Mouse (Mus musculus) liver, embryonic 16.5 days (tissue): ENCODE data around the gene Eif4g3. TPM values are rescaled to one million over a fixed set of nuclear protein-coding genes. Genes with fewer than 3 reads are reported as not detected.

Experiments used
- ATAC-seq: fragments of 200-750 bp; cut with Nextera tagmentation; 2 replicates; pipeline ENCODE4 v1.8.0; 2017; ENCODE audit warnings: low read depth, mild to moderate bottlenecking, moderate number of reproducible peaks, moderate library complexity
- H3K27ac ChIP-seq: fragments of 300-500 bp; sonication (generic); 2 replicates; pipeline ENCODE4 v1.5.1; 2014; ENCODE audit warnings: mild to moderate bottlenecking, low read length
- H3K27me3 ChIP-seq: fragments of 300-500 bp; sonication (generic); 2 replicates; pipeline ENCODE4 v1.6.1; 2014; ENCODE audit warnings: low read depth, low read length, mixed read lengths; ENCODE audit not compliant: control insufficient read depth, insufficient read depth
- H3K36me3 ChIP-seq: fragments of 300-500 bp; sonication (generic); 2 replicates; pipeline ENCODE4 v1.6.1; 2014; ENCODE audit warnings: mild to moderate bottlenecking; ENCODE audit not compliant: control insufficient read depth, insufficient read depth
- H3K4me1 ChIP-seq: fragments of 300-500 bp; sonication (generic); 2 replicates; pipeline ENCODE4 v1.6.1; 2014; ENCODE audit warnings: low read depth, low read length, mixed read lengths; ENCODE audit not compliant: control insufficient read depth
- H3K4me2 ChIP-seq: fragments of 300-500 bp; sonication (generic); 2 replicates; pipeline ENCODE4 v1.6.1; 2014; ENCODE audit warnings: low read depth, low read length, mixed read lengths
- H3K4me3 ChIP-seq: fragments of 300-500 bp; sonication (generic); 2 replicates; pipeline ENCODE4 v1.5.1; 2014; ENCODE audit warnings: low read depth, mild to moderate bottlenecking, low read length
- H3K9ac ChIP-seq: fragments of 300-500 bp; sonication (generic); 2 replicates; pipeline ENCODE4 v1.6.1; 2014; ENCODE audit warnings: low read depth, low read length
- H3K9me3 ChIP-seq: fragments of 300-500 bp; sonication (generic); replicated peaks from 2 replicates; pipeline ENCODE4 v1.6.1; 2016; ENCODE audit warnings: low read length; ENCODE audit not compliant: control insufficient read depth
- WGBS: fragments of 180-500 bp; shearing (Covaris S2); extraction: QIAGEN DNeasy Blood & Tissue Kit; methylation state at CpG from one replicate; pipeline ENCODE4 v1.1.7; 2014; ENCODE audit not compliant: insufficient replicate concordance; 5-methylcytosine and 5-hydroxymethylcytosine counted together
- polyA plus RNA-seq: library from polyadenylated mRNA; unstranded; fragments of >200 nt; fragmentation: Nextera tagmentation; extraction: Ambion mirVana; gene quantifications from 2 replicates; pipeline ENCODE4 v1.2.1, GENCODE M21; 2015

Eif4g3 gene
- polyA plus RNA-seq, 1 experiment from 2014 or later, result 6.4 TPM

DNA sequence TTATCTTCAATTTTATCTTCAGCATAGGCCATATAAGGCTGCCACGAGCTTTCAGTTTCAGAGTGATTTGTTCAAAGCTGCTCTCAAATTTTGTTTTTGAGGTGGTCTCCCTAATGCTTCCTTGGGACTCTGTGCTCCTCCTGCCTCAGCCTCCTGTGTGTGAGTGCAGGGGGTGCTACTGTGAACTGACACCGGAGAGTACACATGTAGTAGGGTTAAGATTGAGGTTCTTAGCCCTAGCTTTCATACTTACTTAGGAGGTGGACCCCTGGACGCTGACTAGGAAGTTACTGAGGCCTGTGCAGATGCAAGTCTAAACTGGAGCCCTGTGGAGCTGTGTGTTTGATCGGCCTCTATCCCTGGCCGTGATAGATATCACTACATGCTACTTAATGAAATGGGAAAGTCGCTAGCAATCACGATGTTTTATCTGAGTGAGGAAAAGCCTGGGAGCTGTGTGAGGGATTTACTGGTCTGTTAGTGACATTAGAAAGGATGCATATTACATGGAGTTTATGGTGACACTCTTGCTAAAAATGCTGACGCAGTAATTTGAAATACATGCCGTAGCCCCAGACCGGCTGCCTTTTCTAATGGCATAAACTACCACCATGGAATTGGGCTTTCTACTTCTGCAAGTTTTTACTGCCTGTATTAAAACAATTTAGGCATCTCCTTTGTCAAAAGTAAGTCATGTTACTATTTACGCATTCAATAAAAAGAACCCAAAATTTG is 225.3 kb downstream of the Eif4g3 start:
- H3K4me3 ChIP-seq, result peak overlapping the region; percentile 99
- WGBS, result 41% methylated on average over 11 of the region's 11 CpGs
- H3K4me1 ChIP-seq, result peaks cover 42% of the 10 kb centered on the region

DNA sequence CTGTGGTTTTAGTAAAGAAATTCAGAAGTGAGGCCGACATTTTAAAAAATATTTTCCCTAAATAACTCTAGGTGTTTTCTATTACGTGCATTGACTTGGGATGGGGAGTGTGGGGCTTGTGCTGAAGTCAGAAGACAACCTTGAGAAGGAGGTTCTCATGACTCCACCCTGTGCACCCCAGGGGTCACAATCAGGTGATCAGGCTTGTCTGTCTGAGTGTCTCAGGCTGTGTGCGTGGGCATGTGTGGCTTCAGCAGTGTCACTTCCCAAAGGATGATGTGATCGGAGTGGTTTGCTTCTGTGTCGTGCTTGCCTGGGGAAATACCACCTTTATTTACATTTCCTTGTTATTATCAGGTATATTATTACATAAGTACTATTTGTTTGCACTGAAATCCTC is 226.5 kb downstream of the Eif4g3 start:
- Histone ChIP-seq H3K4me2 (peak overlapping the region; percentile 91), H3K4me1 (peaks cover 42% of the 10 kb centered on the region)

More for the DNA sequence above, 225.3 kb downstream of the Eif4g3 start:
- Histone ChIP-seq H3K9me3 (no peaks in the 10 kb centered on the region), H3K27ac (peak overlapping the region; percentile 98), H3K9ac (peak overlapping the region; percentile 99), H3K4me2 (peak overlapping the region; percentile 91), H3K27me3 (no peaks in the 10 kb centered on the region), H3K36me3 (peaks cover 16% of the 10 kb centered on the region)
- no peak for ATAC-seq

DNA sequence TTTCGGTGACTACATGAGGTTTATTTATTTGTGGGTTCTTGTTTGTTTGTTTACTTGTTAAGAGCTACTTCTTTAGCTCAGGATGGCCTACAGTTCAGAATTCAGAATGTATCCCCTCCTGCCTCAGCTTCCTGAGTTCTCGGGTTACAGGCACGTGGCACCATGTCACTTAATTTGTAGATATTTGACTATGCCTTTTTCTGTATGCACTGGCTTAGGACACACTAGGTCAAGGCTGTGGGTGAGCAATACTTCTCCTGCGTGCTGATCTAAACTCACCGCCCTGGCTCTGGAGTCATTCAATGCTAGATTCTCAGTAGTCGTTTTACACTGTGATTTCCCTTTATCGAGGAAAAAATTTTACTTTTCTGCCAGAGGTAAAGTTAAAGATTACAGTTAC is 227.9 kb downstream of the Eif4g3 start:
- peak overlapping the region; percentile 1; the same call in 1 of the 2 replicates for H3K27ac ChIP-seq

More for the DNA sequence above, 226.5 kb downstream of the Eif4g3 start:
- Histone ChIP-seq H3K27me3 (no peaks in the 10 kb centered on the region), H3K27ac (peak overlapping the region; percentile 53; the same call in 1 of the 2 replicates), H3K4me3 (peak overlapping the region; percentile 99), H3K9me3 (no peaks in the 10 kb centered on the region), H3K36me3 (peaks cover 28% of the 10 kb centered on the region), H3K9ac (peak overlapping the region; percentile 20; the same call in 1 of the 2 replicates)
- 52% methylated on average over 5 of the region's 5 CpGs for WGBS
- ATAC-seq, result no peak

DNA sequence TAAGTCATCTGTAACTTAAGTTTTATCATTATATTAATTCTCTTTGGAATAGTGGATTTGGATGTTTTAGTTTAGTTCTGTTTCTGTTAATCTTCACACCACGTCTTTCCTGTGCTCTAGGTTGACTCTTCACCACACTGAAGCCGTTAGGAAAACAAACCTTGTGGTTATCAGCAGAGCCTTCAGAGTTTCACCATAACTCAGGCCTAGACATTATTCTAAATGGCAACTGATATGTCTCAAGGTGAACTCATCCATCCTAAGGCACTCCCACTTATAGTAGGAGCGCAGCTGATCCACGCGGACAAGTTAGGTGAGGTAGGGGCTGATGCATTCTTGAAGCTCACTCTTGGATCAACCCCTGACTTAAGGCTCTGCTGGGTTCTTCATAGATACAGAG is 228.6 kb downstream of the Eif4g3 start:
- Histone ChIP-seq H3K27me3 (no peaks in the 10 kb centered on the region), H3K36me3 (peaks cover 42% of the 10 kb centered on the region), H3K9ac (no peak overlapping the region), H3K27ac (no peak overlapping the region), H3K4me1 (peaks cover 34% of the 10 kb centered on the region), H3K4me2 (no peak overlapping the region), H3K4me3 (no peak overlapping the region), H3K9me3 (no peaks in the 10 kb centered on the region)
- 51% methylated on average over 5 of the region's 5 CpGs for WGBS
- ATAC-seq, result no peak

More for the DNA sequence above, 227.9 kb downstream of the Eif4g3 start:
- H3K27me3 ChIP-seq, result no peaks in the 10 kb centered on the region
- peak overlapping the region; percentile 15 for H3K4me2 ChIP-seq
- H3K4me1 ChIP-seq, result peaks cover 38% of the 10 kb centered on the region
- H3K4me3 ChIP-seq, result no peak overlapping the region
- WGBS, result 36% methylated on average over 7 of the region's 7 CpGs
- ATAC-seq, result no peak
- H3K9ac ChIP-seq, result no peak overlapping the region
- H3K9me3 ChIP-seq, result no peaks in the 10 kb centered on the region
- peaks cover 36% of the 10 kb centered on the region for H3K36me3 ChIP-seq

- ATAC-seq, result no peak
- Histone ChIP-seq H3K4me3 (no peak overlapping the region), H3K27ac (no peak overlapping the region), H3K9me3 (no peaks in the 10 kb centered on the region), H3K9ac (no peak overlapping the region), H3K4me1 (peaks cover 34% of the 10 kb centered on the region), H3K36me3 (peaks cover 49% of the 10 kb centered on the region), H3K4me2 (no peak overlapping the region), H3K27me3 (no peaks in the 10 kb centered on the region)
- WGBS, result 71% methylated on average over 5 of the region's 5 CpGs
These were observed 229.6 kb downstream of the Eif4g3 start for GRCm38 (mm10) chr4:138222396-138222795.

GRCm38 (mm10) chr4:138223623-138224022 is 230.8 kb downstream of the Eif4g3 start:
- no peak overlapping the region for H3K4me2 ChIP-seq
- no peak overlapping the region for H3K9ac ChIP-seq
- H3K27ac ChIP-seq, result no peak overlapping the region
- no peaks in the 10 kb centered on the region for H3K27me3 ChIP-seq
- 70% methylated on average over 10 of the region's 10 CpGs for WGBS
- ATAC-seq, result no peak
- H3K36me3 ChIP-seq, result peaks cover 61% of the 10 kb centered on the region
- H3K9me3 ChIP-seq, result no peaks in the 10 kb centered on the region
- peaks cover 26% of the 10 kb centered on the region for H3K4me1 ChIP-seq
- no peak overlapping the region for H3K4me3 ChIP-seq

DNA sequence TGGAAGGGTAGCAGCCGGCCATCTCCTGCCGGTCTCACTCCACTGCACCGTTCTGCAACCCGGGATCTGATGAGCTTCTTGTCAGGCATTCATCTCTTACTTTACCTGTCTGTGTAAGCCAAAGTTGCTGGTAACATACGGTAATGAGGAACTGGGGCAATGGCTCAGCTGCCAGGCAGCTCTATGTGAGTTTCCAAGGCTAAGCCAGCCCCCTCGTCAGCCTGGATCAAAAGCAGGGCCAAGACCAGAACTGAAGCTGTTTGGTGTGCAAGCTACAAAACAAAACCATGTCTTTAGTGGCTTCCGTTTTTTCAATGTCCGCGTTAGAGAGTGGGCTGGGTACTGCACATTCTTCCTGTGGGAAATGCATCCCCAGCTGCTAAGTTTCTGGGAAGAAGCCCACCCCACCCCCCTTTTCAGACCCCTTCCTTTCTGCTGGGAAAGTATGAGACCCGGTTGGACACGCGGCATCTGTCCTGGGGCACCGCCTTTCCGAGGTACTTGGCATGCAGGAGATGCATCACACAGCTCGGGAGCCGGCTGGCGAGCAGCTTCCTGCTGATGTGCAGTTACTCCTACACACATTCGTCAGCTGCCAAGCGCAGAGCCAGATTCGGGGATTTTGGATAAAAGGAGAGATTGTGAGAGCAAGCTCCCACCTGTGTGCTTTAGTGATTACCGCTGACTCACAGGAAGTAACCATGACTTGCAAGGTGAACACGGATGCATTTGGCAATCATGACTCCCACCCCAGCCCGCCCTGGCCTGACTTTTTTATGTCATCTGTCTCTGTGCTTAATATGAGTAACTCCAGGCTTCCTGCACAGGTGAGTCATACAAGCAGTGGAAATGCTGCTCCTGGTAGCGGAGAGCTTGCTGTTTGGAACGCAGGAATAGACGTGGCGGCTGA is 254.2 kb downstream of the Eif4g3 start:
- 76% methylated on average over 27 of the region's 27 CpGs for WGBS
- H3K36me3 ChIP-seq, result peaks cover 36% of the 10 kb centered on the region

DNA sequence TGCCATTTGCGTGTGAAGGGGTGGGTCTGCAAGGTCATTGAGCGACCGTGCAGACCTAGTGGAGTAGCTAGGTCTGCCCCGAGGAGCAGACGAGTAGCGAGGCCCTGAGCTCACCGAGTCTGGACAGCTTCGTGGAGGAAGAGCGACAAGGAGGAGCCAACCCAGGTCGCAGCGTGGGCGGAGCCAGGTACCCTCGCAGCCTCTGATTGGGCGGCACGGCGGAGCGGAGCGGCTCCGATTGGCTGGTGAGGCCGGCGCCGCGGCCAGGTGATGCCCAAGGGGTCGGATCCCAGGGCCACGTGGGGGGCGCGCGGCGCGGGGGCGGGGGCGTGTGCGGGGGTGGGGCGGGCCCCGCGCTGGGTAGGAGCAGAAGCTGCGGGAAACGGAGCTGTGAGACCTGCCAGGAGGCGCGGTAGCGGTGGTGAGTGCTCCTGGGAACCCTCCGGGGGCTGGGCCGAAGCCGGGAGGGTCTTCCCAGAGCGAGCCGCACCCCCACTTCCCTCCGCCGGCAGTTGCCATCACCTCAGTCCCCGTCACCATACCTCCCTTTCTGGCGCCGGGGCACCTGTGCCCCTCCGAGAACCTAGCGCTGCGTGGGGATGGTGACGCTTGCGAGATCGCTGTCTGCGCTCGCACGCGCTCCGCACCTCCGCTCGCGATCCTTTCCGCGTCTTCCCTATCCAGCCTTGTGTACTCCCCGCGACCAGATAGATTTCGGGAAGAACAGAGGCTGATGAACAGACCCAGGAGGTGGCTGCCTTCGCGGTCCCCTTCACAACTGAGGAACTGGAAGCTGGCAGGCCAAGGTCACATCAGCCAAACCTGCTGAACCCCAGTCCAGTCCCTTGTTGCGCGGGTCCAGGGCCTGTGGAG is 257.5 kb downstream of the Eif4g3 start, which contains the start of the genes Sh2d5 and Kif17:
Gene Sh2d5, plus strand, starts transcription at position 316 of the 873 bp plus-strand sequence.
Gene Kif17, plus strand, starts transcription at position 348 of the 873 bp plus-strand sequence.
- Histone ChIP-seq H3K4me2 (peak within 1 kb of the TSS; percentile 80), H3K9me3 (no peaks in the 10 kb centered on the region), H3K4me3 (peak within 1 kb of the TSS; percentile 54), H3K9ac (no peak within 1 kb of the TSS), H3K27ac (no peak within 1 kb of the TSS), H3K36me3 (peaks cover 7% of the 10 kb centered on the region), H3K4me1 (peaks cover 15% of the 10 kb centered on the region), H3K27me3 (peaks cover 35% of the 10 kb centered on the region)
- peak; percentile 85 for ATAC-seq
- WGBS, result 1% methylated on average over 60 of the region's 74 CpGs

More for the DNA sequence above, 254.2 kb downstream of the Eif4g3 start:
- no peak for ATAC-seq
- H3K4me2 ChIP-seq, result no peak overlapping the region
- no peaks in the 10 kb centered on the region for H3K9me3 ChIP-seq
- H3K4me1 ChIP-seq, result peaks cover 15% of the 10 kb centered on the region
- no peak overlapping the region for H3K27ac ChIP-seq
- H3K4me3 ChIP-seq, result no peak overlapping the region
- H3K9ac ChIP-seq, result no peak overlapping the region
- peaks cover 29% of the 10 kb centered on the region for H3K27me3 ChIP-seq
